Mouse (Mus musculus) ES-E14 (cell line): ENCODE measurements around the gene Slc4a2. TPM values are rescaled to one million over a fixed set of nuclear protein-coding genes. Genes with fewer than 3 reads are reported as not detected.

ENCODE experiments used
- DNase-seq: peaks from one replicate; pipeline ENCODE4 v3.0.0-alpha.2; 2013; ENCODE audit warnings: low read depth, low spot score
- H3K27ac ChIP-seq: 2 replicates; pipeline ENCODE4 v1.5.1; 2012; ENCODE audit warnings: low read depth, mild to moderate bottlenecking, low read length, moderate library complexity, mixed read lengths; ENCODE audit not compliant: poor library complexity, insufficient read depth, severe bottlenecking
- H3K36me3 ChIP-seq: 2 replicates; pipeline ENCODE4 v1.6.1; 2012; ENCODE audit warnings: mild to moderate bottlenecking, low read length, moderate library complexity, mixed read lengths; ENCODE audit not compliant: control insufficient read depth, poor library complexity, insufficient read depth, severe bottlenecking
- H3K4me1 ChIP-seq, 2 experiments: fragments of 150-350 bp in 1 of 2; sonication (generic) in 1 of 2; 2 replicates each; pipeline ENCODE4 v1.6.1; 2012; ENCODE audit warnings: low read length in 2 of 2, mild to moderate bottlenecking in 1 of 2, mixed read lengths in 1 of 2; ENCODE audit not compliant: control insufficient read depth in 2 of 2, insufficient read depth in 2 of 2, poor library complexity in 1 of 2
- H3K4me3 ChIP-seq, 2 experiments: fragments of 150-350 bp in 1 of 2; sonication (generic) in 1 of 2; 2 replicates each; pipeline ENCODE4 v1.5.1; 2012; ENCODE audit warnings: low read length in 2 of 2, low read depth in 1 of 2, mild to moderate bottlenecking in 1 of 2, mixed read lengths in 1 of 2; ENCODE audit not compliant: insufficient read depth in 1 of 2, poor library complexity in 1 of 2, severe bottlenecking in 1 of 2
- H3K9ac ChIP-seq: 2 replicates; pipeline ENCODE4 v1.6.1; 2012; ENCODE audit warnings: low read depth, mild to moderate bottlenecking, low read length, mixed read lengths; ENCODE audit not compliant: poor library complexity, insufficient read depth, severe bottlenecking
- H3K9me3 ChIP-seq: fragments of 150-350 bp; sonication (generic); 2 replicates; pipeline ENCODE4 v1.6.1; 2012; ENCODE audit warnings: low read depth, mild to moderate bottlenecking, low read length; ENCODE audit not compliant: control insufficient read depth, insufficient read depth
- CHD2 ChIP-seq: IDR thresholded peaks from 2 replicates; pipeline ENCODE4 v1.6.1; 2014; ENCODE audit warnings: mild to moderate bottlenecking, low read depth, low read length, inconsistent platforms
- HCFC1 ChIP-seq: IDR thresholded peaks from 2 replicates; pipeline ENCODE4 v1.6.1; 2012; ENCODE audit warnings: low read length, inconsistent platforms, borderline replicate concordance; ENCODE audit not compliant: insufficient read depth
- MAFK ChIP-seq: IDR thresholded peaks from 2 replicates; pipeline ENCODE4 v1.6.1; 2014; ENCODE audit warnings: mild to moderate bottlenecking, low read depth, low read length, inconsistent platforms; ENCODE audit not compliant: insufficient read depth
- ZC3H11A ChIP-seq: IDR thresholded peaks from 2 replicates; pipeline ENCODE4 v1.6.1; 2012; ENCODE audit warnings: low read depth, mild to moderate bottlenecking, inconsistent platforms, low read length, borderline replicate concordance
- ZNF384 ChIP-seq: IDR thresholded peaks from 2 replicates; pipeline ENCODE4 v1.6.1; 2012; ENCODE audit warnings: low read depth, low read length, inconsistent platforms
- in situ Hi-C, 2 experiments: fragments of 600-800 bp; cut with MboI; formaldehyde crosslinking; loops; one replicate each; pipeline ENCODE4 v1.15.1; 2025; ENCODE audit warnings: low sequenced_read_pairs in 2 of 2, inconsistent platforms in 1 of 2; ENCODE audit not compliant: unreplicated experiment in 2 of 2
- total RNA-seq: library from RNA; depleted of rRNA; stranded (reverse); fragments of 300-350 nt; gene quantifications from 2 replicates; pipeline ENCODE4 v1.2.3, GENCODE M21; 2012

Gene Slc4a2
- total RNA-seq, 1 experiment: 30.4 TPM

DNA sequence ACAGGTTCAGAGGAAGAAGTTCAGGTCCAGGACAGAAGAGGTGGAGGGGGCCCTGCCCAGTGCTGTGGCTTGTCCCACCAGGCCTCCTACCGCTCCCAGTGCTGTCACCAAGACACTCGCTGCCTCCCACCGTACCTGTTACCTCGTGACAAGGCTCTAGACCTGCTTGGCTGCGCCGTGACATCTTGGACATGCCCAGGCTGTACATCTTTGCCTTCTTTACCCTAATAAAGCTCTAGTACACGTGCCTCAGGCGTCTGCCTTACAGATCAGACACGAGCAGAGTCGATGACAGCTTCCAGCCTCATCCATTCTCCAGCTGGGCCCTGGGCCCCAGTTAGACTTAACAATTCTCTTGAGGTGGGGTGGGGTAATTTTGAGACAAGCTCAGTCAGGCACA lies 6.0 kb upstream of the Slc4a2 start:
- in situ Hi-C loops: loop anchor here in 1 of 2 experiments (5.0 kb wide), 1 partner anchor 35 kb away; the partner anchor contains the start of gene Agap3

DNA sequence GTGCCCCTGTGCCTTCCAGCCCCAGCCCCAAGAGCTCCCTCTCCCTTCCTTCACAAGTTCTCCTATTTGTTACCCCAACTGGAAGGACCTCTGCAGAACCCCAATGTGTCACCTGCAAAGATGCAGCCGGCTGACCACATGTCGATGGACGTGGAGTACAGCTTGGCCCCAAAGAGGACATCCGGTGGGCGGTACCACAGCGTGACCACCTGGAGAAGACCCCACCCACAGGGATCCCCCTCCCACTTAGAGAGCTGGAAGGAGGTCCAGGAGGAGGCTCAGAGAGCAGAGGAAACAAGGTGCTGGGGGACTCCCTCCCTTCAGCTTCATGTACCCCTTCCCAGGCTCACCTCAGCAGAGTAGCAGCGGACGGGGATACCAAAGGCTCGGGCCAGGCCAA lies 3.3 kb upstream of the Slc4a2 start:
- Histone ChIP-seq H3K9ac (no peak overlapping the region), H3K4me3 (no peak overlapping the region), H3K4me1 (peaks cover 0 to 4% of the 10 kb centered on the region in 2 experiments; a peak in 1 of 4 replicates), H3K36me3 (peaks cover 6% of the 10 kb centered on the region; the same call in 1 of the 2 replicates), H3K9me3 (no peaks in the 10 kb centered on the region), H3K27ac (no peak overlapping the region)
- in situ Hi-C loops: no loop called here
- DNase-seq: no peak
- TF ChIP-seq CHD2: no peak
- no peak for TF ChIP-seq ZC3H11A
- no peak for TF ChIP-seq MAFK
- no peak for TF ChIP-seq HCFC1
- no peak for TF ChIP-seq ZNF384

More for the DNA sequence above, 6.0 kb upstream of the Slc4a2 start:
- Histone ChIP-seq H3K9me3 (no peaks in the 10 kb centered on the region), H3K36me3 (peaks cover 6% of the 10 kb centered on the region; the same call in 1 of the 2 replicates), H3K27ac (no peak overlapping the region), H3K9ac (no peak overlapping the region), H3K4me3 (no peak overlapping the region), H3K4me1 (no peaks in the 10 kb centered on the region; a peak in 1 of 4 replicates)
- no peak for DNase-seq
- TF ChIP-seq MAFK: no peak

DNA sequence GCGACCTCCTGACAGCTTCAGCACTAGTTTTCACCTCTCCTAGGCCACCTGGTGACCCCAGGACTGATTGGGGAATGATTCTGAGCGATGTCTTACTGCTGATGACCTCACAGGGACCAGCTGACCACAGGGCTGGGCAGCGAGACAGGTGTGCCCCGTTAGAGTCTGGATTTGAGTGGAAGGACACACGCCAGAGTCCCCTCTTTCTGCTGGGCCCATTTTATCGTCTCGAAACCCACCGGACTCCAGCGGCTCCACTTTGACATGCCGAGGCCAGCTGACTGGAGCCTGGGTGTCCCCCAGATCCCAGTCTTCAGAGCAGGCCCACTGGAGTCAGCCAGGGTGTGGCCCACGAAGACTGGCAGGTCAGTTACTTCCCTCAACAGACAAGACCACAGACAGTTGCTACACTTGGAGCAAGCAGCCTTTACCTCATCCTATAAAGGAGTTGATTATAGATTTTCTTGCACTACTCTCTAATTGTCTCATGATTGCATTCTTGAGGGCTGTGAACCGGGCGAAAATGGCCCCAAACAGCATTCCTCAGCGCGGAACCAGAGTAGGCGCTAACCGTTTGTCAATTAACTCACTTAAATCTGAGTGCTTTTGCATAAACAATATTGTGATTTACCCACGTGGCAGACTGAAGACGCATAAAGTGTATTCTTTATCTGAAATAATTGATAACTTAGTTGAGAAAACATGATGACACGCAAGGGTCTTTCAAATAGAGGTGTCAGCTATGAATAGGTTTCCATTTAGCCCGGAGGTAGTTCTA lies 556 bp downstream of the Slc4a2 start:
- Histone ChIP-seq H3K4me3 (peak overlapping the region; percentile 62 to 67), H3K27ac (peak overlapping the region; percentile 41; the same call in 1 of the 2 replicates), H3K36me3 (peaks cover 4% of the 10 kb centered on the region; the same call in 1 of the 2 replicates), H3K9me3 (no peaks in the 10 kb centered on the region), H3K9ac (peak overlapping the region; percentile 69), H3K4me1 (peaks cover 4 to 27% of the 10 kb centered on the region in 2 experiments; a peak in 2 of 4 replicates)
- TF ChIP-seq MAFK (no peak), ZNF384 (no peak), ZC3H11A (no peak), HCFC1 (no peak), CHD2 (no peak)
- no peak for DNase-seq
- in situ Hi-C loops: no loop called here

DNA sequence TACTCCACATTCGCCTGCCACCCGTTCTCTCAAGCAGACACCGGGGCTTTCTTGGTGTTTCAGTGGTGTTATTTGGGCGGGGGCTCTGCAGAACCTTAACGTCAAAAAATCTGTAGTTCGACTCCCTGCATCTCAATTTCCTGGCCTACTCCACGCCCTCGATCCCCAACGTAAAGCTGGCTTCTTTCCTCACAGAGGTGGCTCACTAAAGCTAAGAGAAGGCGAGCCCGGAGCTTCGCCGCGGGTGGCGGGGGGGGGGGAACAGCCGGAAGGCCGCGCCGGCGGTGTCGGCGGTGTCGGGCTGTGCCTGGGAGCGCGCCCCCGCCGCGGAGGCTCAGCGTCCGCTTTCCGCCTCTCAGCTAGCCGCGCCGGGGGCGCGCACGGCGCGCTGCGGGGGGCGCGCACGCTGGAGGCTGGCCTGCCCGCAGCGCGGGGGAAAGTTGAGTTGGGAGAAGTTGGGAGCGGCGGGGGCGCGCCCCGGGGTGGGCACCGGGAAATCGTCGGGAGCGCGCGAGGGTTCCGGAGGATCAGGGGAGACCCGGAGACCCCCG lies 1.3 kb downstream of the Slc4a2 start:
- Histone ChIP-seq H3K36me3 (peaks cover under 1% of the 10 kb centered on the region; the same call in 1 of the 2 replicates), H3K27ac (no peak overlapping the region), H3K9ac (peak overlapping the region; percentile 68), H3K4me1 (peaks cover 4 to 27% of the 10 kb centered on the region in 2 experiments; a peak in 2 of 4 replicates), H3K9me3 (no peaks in the 10 kb centered on the region), H3K4me3 (peak overlapping the region; percentile 70 to 76)
- DNase-seq: no peak
- in situ Hi-C loops: no loop called here
- TF ChIP-seq ZNF384: no peak
- TF ChIP-seq HCFC1: peak; percentile 58; the same call in 1 of the 2 replicates
